Mouse (Mus musculus): Measurements from ENCODE around the gene P2ry6.

GRCm38 (mm10) chr7:100978171-100978570 is 3.7 kb upstream of the P2ry6 start:
- TF ChIP-seq CHD2 (IDR thresholded peaks at IDR 0.05; ENCODE audit: low read depth, low read length): no peak
- no peak for TF ChIP-seq ZNF384 (IDR thresholded peaks at IDR 0.05; ENCODE audit: low read depth, low read length)

All from ES-E14 (cell line).